Mouse (Mus musculus) liver, embryonic 15.5 days (tissue): ENCODE measurements around the gene Gabrb2. TPM values are rescaled to one million over a fixed set of nuclear protein-coding genes. Genes with fewer than 3 reads are reported as not detected.

Experiments
- ATAC-seq: fragments of 200-750 bp; cut with Nextera tagmentation; 2 replicates; pipeline ENCODE4 v1.8.0; 2017; ENCODE audit warnings: moderate number of reproducible peaks, mild to moderate bottlenecking, moderate library complexity; ENCODE audit not compliant: insufficient read depth
- H3K27ac ChIP-seq: fragments of 300-500 bp; sonication (generic); replicated peaks from 2 replicates; pipeline ENCODE4 v1.5.1; 2015; ENCODE audit warnings: mild to moderate bottlenecking, inconsistent platforms
- H3K27me3 ChIP-seq: fragments of 300-500 bp; sonication (generic); 2 replicates; pipeline ENCODE4 v1.6.1; 2015; ENCODE audit warnings: mild to moderate bottlenecking, inconsistent platforms
- H3K36me3 ChIP-seq: fragments of 300-500 bp; sonication (generic); replicated peaks from 2 replicates; pipeline ENCODE4 v1.6.1; 2015; ENCODE audit warnings: moderate library complexity, mild to moderate bottlenecking, inconsistent platforms
- H3K4me1 ChIP-seq: fragments of 300-500 bp; sonication (generic); replicated peaks from 2 replicates; pipeline ENCODE4 v1.6.1; 2015; ENCODE audit warnings: inconsistent platforms
- H3K4me2 ChIP-seq: fragments of 300-500 bp; sonication (generic); 2 replicates; pipeline ENCODE4 v1.6.1; 2015; ENCODE audit warnings: moderate library complexity, mild to moderate bottlenecking, inconsistent platforms
- H3K4me3 ChIP-seq: fragments of 300-500 bp; sonication (generic); replicated peaks from 2 replicates; pipeline ENCODE4 v1.5.1; 2015; ENCODE audit warnings: mild to moderate bottlenecking, inconsistent platforms
- H3K9ac ChIP-seq: fragments of 300-500 bp; sonication (generic); 2 replicates; pipeline ENCODE4 v1.6.1; 2015; ENCODE audit warnings: moderate library complexity, mild to moderate bottlenecking, inconsistent platforms
- H3K9me3 ChIP-seq: fragments of 300-500 bp; sonication (generic); replicated peaks from 2 replicates; pipeline ENCODE4 v1.6.1; 2016; ENCODE audit warnings: inconsistent platforms
- WGBS: fragments of 180-500 bp; shearing (Covaris S2); methylation state at CpG from one replicate; pipeline ENCODE4 v1.1.7; 2015; ENCODE audit warnings: mixed read lengths; ENCODE audit not compliant: insufficient replicate concordance; 5-methylcytosine and 5-hydroxymethylcytosine counted together
- polyA plus RNA-seq: library from polyadenylated mRNA; unstranded; fragments of >200 nt; fragmentation: Nextera tagmentation; extraction: Ambion mirVana; gene quantifications from 2 replicates; pipeline ENCODE4 v1.2.1, GENCODE M21; 2015

The Gabrb2 gene
- polyA plus RNA-seq, 1 experiment from 2014 or later, result not detected

GRCm38 (mm10) chr11:42618195-42618594 lies 198.6 kb downstream of the Gabrb2 start:
- Histone ChIP-seq H3K9ac (no peak overlapping the region), H3K27me3 (no peaks in the 10 kb centered on the region), H3K27ac (no peak overlapping the region), H3K4me1 (no peaks in the 10 kb centered on the region), H3K4me3 (no peak overlapping the region), H3K4me2 (no peak overlapping the region), H3K36me3 (no peaks in the 10 kb centered on the region), H3K9me3 (no peaks in the 10 kb centered on the region)
- 65% methylated on average over 2 of the region's 2 CpGs for WGBS
- no peak for ATAC-seq

GRCm38 (mm10) chr11:42621109-42621508 lies 201.6 kb downstream of the Gabrb2 start:
- WGBS, result 49% methylated on average over 4 of the region's 4 CpGs
- no peaks in the 10 kb centered on the region for H3K4me1 ChIP-seq
- no peaks in the 10 kb centered on the region for H3K9me3 ChIP-seq
- no peak overlapping the region for H3K4me3 ChIP-seq
- H3K9ac ChIP-seq, result no peak overlapping the region
- H3K27ac ChIP-seq, result no peak overlapping the region
- no peaks in the 10 kb centered on the region for H3K36me3 ChIP-seq
- H3K27me3 ChIP-seq, result no peaks in the 10 kb centered on the region
- H3K4me2 ChIP-seq, result no peak overlapping the region
- ATAC-seq, result no peak

- Histone ChIP-seq H3K36me3 (no peaks in the 10 kb centered on the region), H3K27me3 (no peaks in the 10 kb centered on the region), H3K4me3 (no peak overlapping the region), H3K27ac (no peak overlapping the region), H3K9ac (no peak overlapping the region), H3K9me3 (no peaks in the 10 kb centered on the region), H3K4me1 (no peaks in the 10 kb centered on the region), H3K4me2 (no peak overlapping the region)
- 44% methylated on average over 5 of the region's 5 CpGs for WGBS
- ATAC-seq, result no peak
Observed at GRCm38 (mm10) chr11:42650111-42650510, 230.6 kb downstream of the Gabrb2 start.

GRCm38 (mm10) chr11:42651572-42651971 lies 232.0 kb downstream of the Gabrb2 start:
- H3K27me3 ChIP-seq, result no peaks in the 10 kb centered on the region
- ATAC-seq, result no peak
- no peaks in the 10 kb centered on the region for H3K9me3 ChIP-seq
- H3K9ac ChIP-seq, result no peak overlapping the region
- no peaks in the 10 kb centered on the region for H3K4me1 ChIP-seq
- no peak overlapping the region for H3K27ac ChIP-seq
- no peaks in the 10 kb centered on the region for H3K36me3 ChIP-seq
- no peak overlapping the region for H3K4me2 ChIP-seq
- no peak overlapping the region for H3K4me3 ChIP-seq

- Histone ChIP-seq H3K9me3 (no peaks in the 10 kb centered on the region), H3K4me3 (no peak overlapping the region), H3K27me3 (no peaks in the 10 kb centered on the region), H3K27ac (no peak overlapping the region), H3K4me1 (no peaks in the 10 kb centered on the region), H3K36me3 (no peaks in the 10 kb centered on the region), H3K9ac (no peak overlapping the region), H3K4me2 (no peak overlapping the region)
- ATAC-seq, result no peak
- 40% methylated on average over 3 of the region's 3 CpGs for WGBS
Observed at GRCm38 (mm10) chr11:42654189-42654588, 234.6 kb downstream of the Gabrb2 start.

- no peak for ATAC-seq
- H3K27ac ChIP-seq, result no peak overlapping the region
- no peaks in the 10 kb centered on the region for H3K9me3 ChIP-seq
- H3K36me3 ChIP-seq, result no peaks in the 10 kb centered on the region
- H3K4me3 ChIP-seq, result no peak overlapping the region
- no peaks in the 10 kb centered on the region for H3K27me3 ChIP-seq
- no peak overlapping the region for H3K9ac ChIP-seq
- 57% methylated on average over 4 of the region's 4 CpGs for WGBS
- H3K4me1 ChIP-seq, result no peaks in the 10 kb centered on the region
- no peak overlapping the region for H3K4me2 ChIP-seq
Observed at GRCm38 (mm10) chr11:42668657-42669056, 249.1 kb downstream of the Gabrb2 start.

Other genes with a start within 250 kb of the Gabrb2 start
- gene Gabra1, start 236.8 kb upstream of the Gabrb2 start, polyA plus RNA-seq, result 0.03 and 0.12 TPM in 2 replicates
- not detected in 2 replicates for gene Gabra6, start 98.7 kb upstream of the Gabrb2 start, polyA plus RNA-seq